Mouse (Mus musculus): ENCODE results near the gene Macrod2.

The Macrod2 gene

GRCm38 (mm10) chr2:141229820-141230219, 834.7 kb downstream of the Macrod2 start:
- DNase-seq: no peak

GRCm38 (mm10) chr2:141231011-141231668, 836.0 kb downstream of the Macrod2 start:
- DNase-seq: peak; percentile 6

DNA sequence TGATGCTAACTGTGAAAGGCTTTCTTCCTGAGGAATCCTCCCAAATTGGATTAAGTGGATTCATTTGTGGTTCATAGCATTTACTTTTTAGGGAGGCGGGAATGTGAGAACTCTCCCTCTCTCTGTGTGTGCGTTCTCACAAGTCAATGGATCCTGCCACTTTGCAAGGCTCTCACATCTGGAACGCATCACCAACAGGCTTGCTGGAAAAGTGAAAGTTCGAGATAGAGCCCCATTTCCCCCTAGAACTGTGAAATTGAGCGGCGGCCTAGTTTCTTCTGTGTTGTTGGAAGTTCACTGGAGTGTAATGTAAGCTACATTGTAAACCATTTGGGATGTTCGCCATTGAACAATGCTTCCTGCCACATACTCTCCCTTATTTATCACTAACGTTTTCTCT, 839.2 kb downstream of the Macrod2 start:
- DNase-seq: no peak

DNA sequence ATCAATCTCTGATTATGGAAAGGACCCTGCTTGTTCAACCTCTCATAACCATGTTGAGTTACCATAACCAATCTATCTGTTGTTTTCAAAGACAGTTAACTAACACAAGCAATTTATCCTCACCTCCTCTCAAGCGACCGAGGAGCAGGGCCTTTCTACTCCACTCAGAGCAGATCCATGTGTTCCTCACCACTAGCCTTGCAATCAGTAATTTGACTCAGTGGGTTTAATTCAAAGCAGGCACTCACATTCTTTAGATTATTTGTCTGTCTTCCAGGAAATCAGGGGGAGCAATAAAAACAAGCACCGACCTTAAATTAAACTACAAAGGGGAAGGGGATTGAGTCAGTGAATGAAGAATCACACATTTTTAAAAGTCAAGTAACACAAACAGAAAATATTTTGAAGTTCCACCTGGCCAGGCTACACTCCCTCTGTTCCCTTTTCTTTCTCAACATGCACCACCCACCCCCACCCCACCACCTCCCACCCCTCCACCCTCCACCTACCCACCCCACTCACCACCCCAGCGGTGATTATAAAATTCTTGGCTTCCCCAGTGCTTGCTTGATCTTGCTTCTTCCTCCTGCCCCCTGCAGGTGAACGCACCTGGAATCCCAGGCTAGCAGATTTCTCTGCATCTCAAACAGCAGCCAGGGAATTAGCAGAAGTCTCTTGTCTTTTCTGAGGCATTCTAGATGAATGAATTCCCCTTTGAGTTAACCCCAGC, 839.8 kb downstream of the Macrod2 start:
- no peak for DNase-seq

- DNase-seq: no peak
Measured at GRCm38 (mm10) chr2:141247680-141248079, 852.6 kb downstream of the Macrod2 start.

- peak; percentile 1 for DNase-seq
Measured at GRCm38 (mm10) chr2:141264582-141264981, 869.5 kb downstream of the Macrod2 start.

- no peak for DNase-seq
Measured at GRCm38 (mm10) chr2:141266591-141266990, 871.5 kb downstream of the Macrod2 start.

DNA sequence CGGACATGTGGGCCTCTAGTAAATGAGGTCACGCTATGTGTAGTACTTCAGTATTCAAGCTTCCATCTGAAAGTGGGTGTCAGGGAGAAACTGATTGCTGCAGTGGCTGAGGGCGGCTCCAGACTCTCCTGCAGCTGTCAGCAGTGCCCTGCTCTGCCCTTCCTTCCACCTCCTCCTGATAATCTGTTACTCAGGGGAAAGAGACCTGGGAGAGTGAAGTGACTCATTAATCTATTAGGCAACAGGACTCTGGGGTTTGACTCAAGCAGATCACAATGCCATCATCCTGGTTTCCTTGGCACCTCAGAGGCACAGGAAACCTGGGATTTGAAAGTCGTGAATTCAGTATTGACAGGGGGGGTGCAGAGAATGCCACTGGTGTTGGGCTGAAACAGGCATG, 876.4 kb downstream of the Macrod2 start:
- DNase-seq: no peak

- DNase-seq: no peak
Measured at GRCm38 (mm10) chr2:141272966-141273365, 877.9 kb downstream of the Macrod2 start.

DNA sequence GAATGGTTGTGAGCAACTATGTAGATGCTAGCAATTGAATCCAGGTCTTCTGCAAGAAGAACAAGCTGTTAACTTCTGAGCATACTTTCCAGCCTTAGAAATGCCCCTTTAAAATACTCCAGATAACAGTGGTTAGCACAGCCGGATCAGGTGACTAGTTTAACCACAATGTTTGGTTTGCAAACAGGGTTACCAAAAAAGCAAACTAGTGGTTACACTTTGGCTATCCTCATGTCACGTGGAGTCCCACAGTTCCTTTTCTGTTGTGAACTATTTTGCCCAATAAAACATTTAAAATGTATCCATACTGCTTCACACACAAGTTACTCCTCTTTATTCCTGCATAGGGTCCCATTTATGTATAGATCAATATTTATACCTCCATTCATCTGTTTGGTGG, 879.2 kb downstream of the Macrod2 start:
- DNase-seq: no peak

GRCm38 (mm10) chr2:141279130-141279698, 884.1 kb downstream of the Macrod2 start:
- no peak for DNase-seq

- DNase-seq: no peak
Measured at GRCm38 (mm10) chr2:141280817-141281216, 885.7 kb downstream of the Macrod2 start.

DNA sequence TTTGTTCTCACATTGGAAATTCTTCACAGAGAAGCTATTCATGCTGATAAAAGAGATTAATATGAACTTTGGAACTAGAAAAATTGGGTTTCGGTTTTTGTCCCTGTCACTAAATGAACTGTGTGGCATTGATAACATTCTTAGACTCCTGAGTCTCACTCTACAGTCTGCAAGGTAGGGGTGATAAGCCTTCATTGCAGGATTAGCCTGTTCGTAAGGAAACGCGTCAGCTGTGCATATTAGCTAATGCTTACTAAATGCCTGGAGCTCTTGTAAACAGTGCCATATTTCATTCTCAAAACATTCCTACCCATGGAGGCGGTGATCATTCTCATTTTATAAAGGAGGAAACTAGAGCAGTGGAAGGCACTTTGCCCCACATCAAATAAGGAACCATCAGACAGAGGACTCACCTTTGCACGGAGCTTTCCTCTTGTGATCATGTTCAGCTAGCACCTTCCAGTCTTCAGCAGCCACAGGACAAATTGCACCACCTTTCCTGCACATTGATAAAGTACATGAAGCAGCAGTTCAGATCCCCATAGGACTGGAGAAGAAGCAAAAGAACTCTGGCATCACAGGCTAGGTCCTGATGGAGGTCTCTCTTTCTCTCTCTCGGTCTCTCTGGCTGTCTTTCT, 891.1 kb downstream of the Macrod2 start:
- no peak for DNase-seq

DNA sequence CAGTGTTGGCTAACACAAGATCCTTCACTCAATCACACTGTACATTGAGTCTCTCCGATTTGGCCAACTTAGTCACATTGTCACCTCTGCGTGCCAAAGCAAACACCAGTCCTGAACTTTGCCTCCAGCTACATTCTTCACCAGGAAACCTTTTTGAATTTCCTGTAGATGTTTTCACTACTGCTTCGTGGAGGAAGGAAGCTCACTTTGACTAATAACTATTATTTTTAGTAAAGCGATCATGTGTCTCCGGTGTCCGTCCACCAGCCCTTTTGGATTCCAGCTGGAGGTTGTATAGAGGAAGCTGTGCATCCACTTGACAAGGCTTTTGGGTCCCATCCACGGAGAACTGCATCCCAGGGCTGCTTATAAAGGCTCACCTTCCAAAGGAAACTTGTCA, 893.4 kb downstream of the Macrod2 start:
- DNase-seq: no peak

- no peak for DNase-seq
Measured at GRCm38 (mm10) chr2:141289059-141289713, 894.1 kb downstream of the Macrod2 start.

GRCm38 (mm10) chr2:141292847-141293246, 897.7 kb downstream of the Macrod2 start:
- no peak for DNase-seq

GRCm38 (mm10) chr2:141299168-141299567, 904.1 kb downstream of the Macrod2 start:
- no peak for DNase-seq

GRCm38 (mm10) chr2:141301030-141301429, 905.9 kb downstream of the Macrod2 start:
- no peak for DNase-seq

DNA sequence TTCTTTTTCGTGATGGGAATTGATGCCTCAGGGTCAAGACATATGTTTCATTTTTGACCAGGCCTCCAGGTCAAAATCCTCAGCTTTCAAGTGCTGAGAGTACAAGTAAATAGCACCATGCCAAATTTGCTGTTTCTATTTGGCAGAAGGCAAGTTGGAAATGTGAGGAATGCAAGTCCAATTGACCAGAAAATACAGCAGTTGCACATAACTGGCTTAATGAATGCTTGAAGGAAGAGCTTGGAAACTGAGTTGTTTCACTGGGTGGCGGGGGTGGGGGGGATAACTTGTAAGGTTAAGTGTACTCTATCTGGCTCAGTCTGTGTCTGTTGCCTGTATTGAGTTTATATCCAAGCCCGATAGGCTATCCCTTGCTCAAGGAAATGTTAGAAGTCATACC, 913.3 kb downstream of the Macrod2 start:
- no peak for DNase-seq

DNA sequence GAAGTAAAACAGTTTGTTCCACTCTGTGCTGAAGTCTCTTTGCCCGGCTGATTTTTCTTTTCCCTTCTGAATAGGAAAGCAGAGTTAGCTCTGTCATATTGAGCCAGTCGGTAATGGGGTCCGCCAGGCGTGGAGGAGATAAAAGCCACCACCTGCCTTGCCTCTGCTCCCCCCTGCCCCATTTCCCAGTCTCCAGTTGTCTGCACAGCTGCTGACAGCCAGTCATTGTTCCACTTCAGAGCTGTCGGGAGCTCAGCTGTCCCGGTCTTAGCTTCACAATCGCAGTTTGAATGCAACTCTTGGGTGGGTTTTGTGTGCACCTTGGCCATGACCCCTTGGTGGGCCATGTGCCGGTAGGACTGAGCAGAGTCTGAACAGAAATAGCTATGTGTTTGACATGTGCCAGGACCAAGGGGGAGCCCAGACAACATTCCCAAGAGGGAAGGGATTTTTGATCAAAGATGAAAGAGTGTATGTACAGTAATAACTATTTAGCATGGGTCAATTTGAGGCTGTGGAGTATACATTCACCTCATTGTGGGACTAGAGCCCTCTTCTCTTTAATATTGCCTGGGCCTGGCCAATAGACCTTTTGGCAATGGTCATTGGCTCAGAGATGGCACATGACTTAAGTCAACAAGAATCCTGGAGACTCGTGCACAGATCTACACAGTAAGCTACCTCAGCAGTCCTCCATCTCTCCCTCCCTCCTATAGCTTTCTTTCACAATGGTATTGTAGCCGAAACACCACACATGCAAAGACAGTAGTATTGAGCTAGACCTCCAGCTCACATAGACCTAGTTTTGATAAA, 917.2 kb downstream of the Macrod2 start:
- no peak for DNase-seq

- no peak for DNase-seq
Measured at GRCm38 (mm10) chr2:141315349-141315748, 920.2 kb downstream of the Macrod2 start.

- DNase-seq: no peak
Measured at GRCm38 (mm10) chr2:141323956-141324460, 928.9 kb downstream of the Macrod2 start.

Data from right cerebral cortex, postnatal 4 days (tissue).